Comparison of ENCODE assay signal across 8 mouse cellular contexts in genomic region chr6:147810710-147811109, GRCm38 (mm10).
DNase-seq lines count a peak whose midpoint lies in the region; ATAC-seq and TF ChIP-seq lines count a peak whose summit lies in the region.
"Had no signal": no experiment of that assay in that cellular context is flagged by ENCODE, and none has a peak within 500 bp of the region (broad histone marks: within the 10 kb centered on the region; RNA-seq: fewer than 3 reads in every experiment).

No protein-coding gene starts in this region.

- H3K27me3 ChIP-seq in G1E (ENCODE audit: insufficient read depth, low read length) = no peaks in the 10 kb centered on the region

- DNase-seq in G1E (ENCODE audit: low spot score) = peak; percentile 6
- peak; percentile 79 to 84 for DNase-seq in adrenal gland, adult 18-20 months (ENCODE audit: low spot score in 2 of 2)
- peak; percentile 74 for DNase-seq in embryo, embryonic 10 days (ENCODE audit: low spot score)
- DNase-seq in heart, postnatal 25 days (ENCODE audit: low spot score) = peak; percentile 7
- DNase-seq in layer of hippocampus, postnatal 14 days (ENCODE audit: low spot score in 2 of 2) = peak; percentile 52 to 54
- DNase-seq in thymus, postnatal 14 days = peak; percentile 8

- no peaks in the 10 kb centered on the region for H3K36me3 ChIP-seq in G1E (replicated peaks)
- H3K36me3 ChIP-seq: limb, embryonic 13.5 days had no signal

- no peak overlapping the region for H3K4me3 ChIP-seq in G1E (ENCODE audit: low read depth, low read length)
- H3K4me3 ChIP-seq: limb, embryonic 13.5 days had no signal

- no peaks in the 10 kb centered on the region for H3K9me3 ChIP-seq in G1E (replicated peaks)
- H3K9me3 ChIP-seq: limb, embryonic 13.5 days had no signal

- no peak; the same call in 1 of the 2 replicates for ATAC-seq in G1E (ENCODE audit: extremely low read depth, insufficient number of reproducible peaks, low FRiP score, poor library complexity, severe bottlenecking)
- peak; percentile 75 for ATAC-seq in megakaryocyte-erythroid progenitor cell, adult 5-6 weeks (replicated peaks; ENCODE audit: low FRiP score, low TSS enrichment, poor library complexity, severe bottlenecking)

- intact Hi-C loops in heart, postnatal 25 days (cut with DNase I) = loop anchor here (2.0 to 10.0 kb wide), 4 partner anchors 134 to 803 kb away; partner anchors contain the start of gene Pthlh

- TF ChIP-seq CTCF in G1E (IDR thresholded peaks at IDR 0.05; ENCODE audit: low read depth, low read length) = peak; percentile 12; the same call in 1 of the 2 replicates

- H3K4me1 ChIP-seq in G1E (ENCODE audit: insufficient read depth, low read depth, low read length) = no peaks in the 10 kb centered on the region

Comparison
In these comparisons a context has a peak if more than half of its experiments do, and no peak if none do; other contexts are left out.
1. DNase-seq: peak in every context shown above with its lines; median percentile 82 in adrenal gland, adult 18-20 months; 74 in embryo, embryonic 10 days; 53 in layer of hippocampus, postnatal 14 days; 8 in thymus, postnatal 14 days; 7 in heart, postnatal 25 days; 6 in G1E.